Mouse (Mus musculus): ENCODE measurements around the gene Fry. TPM values are rescaled to one million over a fixed set of nuclear protein-coding genes. Genes with fewer than 3 reads are reported as not detected.
A peak's percentile ranks its signal among the peaks of the same experiment; 100 is the strongest.

Fry gene
- polyA plus RNA-seq, 1 experiment from 2014 or later, result 14.7 TPM

DNA sequence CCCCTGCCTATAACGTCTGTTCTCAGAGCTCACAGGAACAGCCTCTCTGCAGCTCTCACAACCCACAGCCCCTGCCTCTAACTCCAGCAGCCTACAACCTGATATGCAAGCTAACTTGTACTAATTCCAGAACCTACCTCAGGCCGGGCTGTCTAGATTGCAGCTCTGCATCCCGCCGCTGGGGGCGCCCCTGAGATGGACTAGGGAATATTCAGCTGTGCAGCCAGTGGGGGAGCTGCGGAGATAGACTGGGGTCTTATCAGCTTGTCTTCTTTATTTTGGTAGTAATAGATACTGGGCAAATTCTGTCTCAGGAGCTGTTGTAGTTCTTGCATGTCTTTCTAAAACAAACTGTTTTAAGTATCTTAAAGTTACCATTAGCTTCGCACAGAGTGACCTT, 101.9 kb downstream of the Fry start:
- no peaks in the 10 kb centered on the region for H3K27me3 ChIP-seq (ENCODE audit: insufficient read depth, poor library complexity, severe bottlenecking)
- DNase-seq (ENCODE audit: low spot score), result no peak
- H3K4me1 ChIP-seq, result no peaks in the 10 kb centered on the region
- H3K9me3 ChIP-seq, result no peaks in the 10 kb centered on the region
- H3K36me3 ChIP-seq, result no peaks in the 10 kb centered on the region
- no peak overlapping the region for H3K4me3 ChIP-seq
- WGBS, result 40% methylated on average over 7 of the region's 7 CpGs
- H3K27ac ChIP-seq, result no peak overlapping the region

GRCm38 (mm10) chr5:150221806-150222205, 103.4 kb downstream of the Fry start:
- WGBS, result 75% methylated on average over 6 of the region's 6 CpGs
- Histone ChIP-seq H3K27me3 (ENCODE audit: insufficient read depth, poor library complexity, severe bottlenecking) (no peaks in the 10 kb centered on the region), H3K4me3 (no peak overlapping the region), H3K9me3 (no peaks in the 10 kb centered on the region), H3K27ac (no peak overlapping the region), H3K36me3 (no peaks in the 10 kb centered on the region), H3K4me1 (no peaks in the 10 kb centered on the region)
- no peak for DNase-seq (ENCODE audit: low spot score)

DNA sequence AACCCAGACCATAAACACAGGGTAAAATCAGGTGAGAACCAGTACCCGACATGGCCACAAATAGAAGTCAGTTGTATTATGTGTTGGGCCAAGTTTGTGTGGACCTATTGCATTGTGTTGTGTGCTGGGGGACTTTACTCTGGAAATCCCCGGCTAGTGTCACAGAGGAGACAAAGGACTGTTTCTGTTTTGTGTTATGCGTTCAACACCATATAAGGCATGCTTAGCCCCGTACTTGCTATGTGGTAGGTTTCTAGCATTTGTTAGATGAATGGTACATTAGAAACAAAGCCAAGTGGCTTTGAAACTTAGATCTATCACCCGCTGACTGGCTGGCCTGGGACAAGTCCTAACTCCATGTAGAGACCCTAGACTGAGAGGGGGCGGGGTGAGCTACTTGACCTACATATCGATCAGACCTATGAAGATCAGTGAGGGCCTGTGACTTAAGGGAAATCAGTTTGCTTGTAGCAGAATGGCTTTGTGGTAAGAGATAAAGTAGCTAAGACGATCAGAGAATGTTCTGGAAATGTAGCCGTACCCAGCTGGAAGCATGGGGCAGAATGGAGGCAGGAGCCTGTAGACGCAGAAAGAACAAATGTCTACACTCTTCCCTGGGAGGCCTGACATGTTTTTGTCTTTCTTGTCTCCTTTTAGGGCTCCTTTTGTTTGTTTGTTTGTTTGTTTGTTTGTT, 105.2 kb downstream of the Fry start:
- Histone ChIP-seq H3K36me3 (no peaks in the 10 kb centered on the region), H3K4me3 (no peak overlapping the region), H3K4me1 (no peaks in the 10 kb centered on the region), H3K27ac (no peak overlapping the region), H3K9me3 (no peaks in the 10 kb centered on the region), H3K27me3 (ENCODE audit: insufficient read depth, poor library complexity, severe bottlenecking) (no peaks in the 10 kb centered on the region)
- no peak for DNase-seq (ENCODE audit: low spot score)
- 85% methylated on average over 10 of the region's 10 CpGs for WGBS

- Histone ChIP-seq H3K27ac (no peak overlapping the region), H3K9me3 (no peaks in the 10 kb centered on the region), H3K4me1 (peaks cover 12% of the 10 kb centered on the region), H3K27me3 (ENCODE audit: insufficient read depth, poor library complexity, severe bottlenecking) (no peaks in the 10 kb centered on the region), H3K36me3 (no peaks in the 10 kb centered on the region), H3K4me3 (no peak overlapping the region)
- 73% methylated on average over 5 of the region's 5 CpGs for WGBS
- DNase-seq (ENCODE audit: low spot score), result no peak
Measured at GRCm38 (mm10) chr5:150229086-150229485, 110.6 kb downstream of the Fry start.

GRCm38 (mm10) chr5:150229776-150230175, 111.3 kb downstream of the Fry start:
- Histone ChIP-seq H3K4me3 (no peak overlapping the region), H3K4me1 (peaks cover 12% of the 10 kb centered on the region), H3K27ac (no peak overlapping the region), H3K9me3 (no peaks in the 10 kb centered on the region), H3K36me3 (no peaks in the 10 kb centered on the region), H3K27me3 (ENCODE audit: insufficient read depth, poor library complexity, severe bottlenecking) (no peaks in the 10 kb centered on the region)
- 86% methylated on average over 4 of the region's 4 CpGs for WGBS
- no peak for DNase-seq (ENCODE audit: low spot score)

GRCm38 (mm10) chr5:150232159-150233150, 114.0 kb downstream of the Fry start:
- Histone ChIP-seq H3K27ac (peak overlapping the region; percentile 36; the same call in 1 of the 2 replicates), H3K4me1 (peaks cover 12% of the 10 kb centered on the region), H3K9me3 (no peaks in the 10 kb centered on the region), H3K4me3 (peak overlapping the region; percentile 49), H3K27me3 (ENCODE audit: insufficient read depth, poor library complexity, severe bottlenecking) (no peaks in the 10 kb centered on the region), H3K36me3 (no peaks in the 10 kb centered on the region)
- 38% methylated on average over 15 of the region's 21 CpGs for WGBS
- DNase-seq (ENCODE audit: low spot score), result no peak

DNA sequence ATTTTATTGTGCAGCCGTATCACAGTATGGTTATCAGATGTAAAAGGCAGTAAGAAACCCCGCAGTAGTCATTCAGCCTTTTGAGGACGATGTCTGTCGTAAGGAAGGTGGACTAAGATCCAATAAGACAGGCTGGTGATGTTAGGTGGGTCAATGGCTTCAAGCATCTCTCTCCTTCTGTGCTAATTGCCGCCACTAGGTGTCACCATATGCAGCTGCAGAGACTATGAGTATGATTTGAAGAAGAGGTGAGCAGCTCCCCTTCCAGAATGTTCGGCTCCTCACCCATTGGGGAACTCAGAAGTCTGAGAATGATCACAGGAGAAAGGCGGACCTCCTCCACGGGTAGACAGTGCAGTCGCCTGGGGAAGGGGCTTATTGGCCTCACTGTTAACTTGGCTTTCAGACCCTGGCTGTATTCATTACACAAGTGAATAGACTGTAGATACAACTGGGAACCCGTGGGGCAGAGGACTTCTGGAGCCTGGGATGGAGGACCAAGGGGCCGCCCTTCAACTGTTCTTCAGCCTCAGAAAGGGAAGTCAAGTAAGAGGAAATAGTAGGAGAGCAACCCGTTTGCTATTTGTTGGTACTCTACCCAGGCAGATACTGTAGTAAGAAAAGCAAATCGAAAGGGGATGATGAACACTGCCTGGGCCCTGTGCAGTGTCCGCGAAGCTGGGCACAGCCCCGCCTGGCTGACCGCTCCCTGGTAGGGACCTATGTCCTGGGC, 114.9 kb downstream of the Fry start:
- H3K4me3 ChIP-seq, result peak overlapping the region; percentile 49; the same call in 1 of the 2 replicates
- H3K36me3 ChIP-seq, result no peaks in the 10 kb centered on the region
- no peaks in the 10 kb centered on the region for H3K27me3 ChIP-seq (ENCODE audit: insufficient read depth, poor library complexity, severe bottlenecking)
- DNase-seq (ENCODE audit: low spot score), result no peak
- 52% methylated on average over 17 of the region's 17 CpGs for WGBS
- peaks cover 12% of the 10 kb centered on the region for H3K4me1 ChIP-seq
- no peaks in the 10 kb centered on the region for H3K9me3 ChIP-seq
- peak overlapping the region; percentile 36; the same call in 1 of the 2 replicates for H3K27ac ChIP-seq

DNA sequence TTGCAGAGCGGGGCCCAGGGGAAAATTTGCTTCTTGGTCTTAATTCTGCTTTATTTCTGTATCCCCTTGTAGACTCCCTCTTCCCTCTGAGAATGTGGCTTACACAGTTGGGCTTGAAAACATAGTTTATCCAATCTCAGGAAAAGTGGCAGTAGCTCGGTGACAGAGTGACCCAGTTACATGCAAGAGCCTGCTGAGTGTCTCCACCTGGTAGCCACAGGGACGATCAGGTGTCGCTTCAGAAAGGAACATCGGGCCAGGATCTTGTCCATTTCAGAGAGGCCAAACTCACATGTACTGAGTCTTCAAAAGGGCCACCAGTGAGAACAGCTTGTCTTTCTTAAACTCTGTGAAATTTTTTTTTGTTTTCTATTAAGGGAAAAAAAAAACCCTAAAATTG, 117.5 kb downstream of the Fry start:
- Histone ChIP-seq H3K27me3 (ENCODE audit: insufficient read depth, poor library complexity, severe bottlenecking) (no peaks in the 10 kb centered on the region), H3K4me3 (no peak overlapping the region)

GRCm38 (mm10) chr5:150236597-150236996, 118.2 kb downstream of the Fry start:
- Histone ChIP-seq H3K36me3 (no peaks in the 10 kb centered on the region), H3K9me3 (no peaks in the 10 kb centered on the region), H3K27me3 (ENCODE audit: insufficient read depth, poor library complexity, severe bottlenecking) (no peaks in the 10 kb centered on the region), H3K4me1 (peaks cover 12% of the 10 kb centered on the region), H3K4me3 (no peak overlapping the region), H3K27ac (no peak overlapping the region)
- DNase-seq (ENCODE audit: low spot score), result no peak

More for the DNA sequence above, 117.5 kb downstream of the Fry start:
- no peak overlapping the region for H3K27ac ChIP-seq
- 89% methylated on average over 5 of the region's 5 CpGs for WGBS
- H3K9me3 ChIP-seq, result no peaks in the 10 kb centered on the region
- H3K4me1 ChIP-seq, result peaks cover 12% of the 10 kb centered on the region
- no peaks in the 10 kb centered on the region for H3K36me3 ChIP-seq
- DNase-seq (ENCODE audit: low spot score), result no peak

- no peak overlapping the region for H3K27ac ChIP-seq
- no peaks in the 10 kb centered on the region for H3K27me3 ChIP-seq (ENCODE audit: insufficient read depth, poor library complexity, severe bottlenecking)
- H3K36me3 ChIP-seq, result no peaks in the 10 kb centered on the region
- 0 out of 2 replicates have a peak, but pooled peaks cover 9% of the 10 kb centered on the region for H3K4me1 ChIP-seq
- 94% methylated on average over 9 of the region's 9 CpGs for WGBS
- no peaks in the 10 kb centered on the region for H3K9me3 ChIP-seq
- DNase-seq (ENCODE audit: low spot score), result no peak
- no peak overlapping the region for H3K4me3 ChIP-seq
Measured at GRCm38 (mm10) chr5:150241638-150242037, 123.2 kb downstream of the Fry start.

- Histone ChIP-seq H3K36me3 (no peaks in the 10 kb centered on the region), H3K27ac (no peak overlapping the region), H3K9me3 (no peaks in the 10 kb centered on the region), H3K27me3 (ENCODE audit: insufficient read depth, poor library complexity, severe bottlenecking) (no peaks in the 10 kb centered on the region), H3K4me1 (0 out of 2 replicates have a peak, but pooled peaks cover 9% of the 10 kb centered on the region), H3K4me3 (no peak overlapping the region)
- no peak for DNase-seq (ENCODE audit: low spot score)
- 88% methylated on average over 3 of the region's 3 CpGs for WGBS
Measured at GRCm38 (mm10) chr5:150246737-150247136, 128.3 kb downstream of the Fry start.

DNA sequence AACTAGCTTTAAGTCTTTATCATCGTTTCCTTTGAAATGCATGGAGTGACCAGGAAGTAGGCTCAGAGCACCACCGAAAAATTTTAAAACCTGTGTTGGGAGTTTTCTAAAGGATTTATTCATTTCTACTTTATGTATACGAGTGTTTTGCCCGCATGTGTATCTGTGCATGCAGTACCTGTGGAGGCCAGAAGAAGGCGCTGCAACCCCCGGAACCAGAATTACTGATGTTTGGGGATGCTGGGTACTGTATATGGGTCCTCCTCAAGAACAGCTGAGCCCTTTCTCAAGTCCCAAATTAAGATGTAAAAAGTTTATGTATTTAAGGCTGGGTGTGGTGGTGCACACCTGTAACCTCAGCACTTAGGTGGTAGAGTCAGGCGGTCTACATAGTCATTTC, 139.3 kb downstream of the Fry start:
- 74% methylated on average over 7 of the region's 7 CpGs for WGBS

More for the DNA sequence above, 139.3 kb downstream of the Fry start:
- H3K9me3 ChIP-seq, result no peaks in the 10 kb centered on the region
- no peak overlapping the region for H3K4me3 ChIP-seq
- no peak overlapping the region for H3K27ac ChIP-seq
- peaks cover 34% of the 10 kb centered on the region for H3K4me1 ChIP-seq
- DNase-seq (ENCODE audit: low spot score), result no peak
- H3K27me3 ChIP-seq (ENCODE audit: insufficient read depth, poor library complexity, severe bottlenecking), result no peaks in the 10 kb centered on the region
- H3K36me3 ChIP-seq, result no peaks in the 10 kb centered on the region

Measured in heart, embryonic 10.5 days (tissue).